Mouse (Mus musculus) CD4-positive, CD25-positive, alpha-beta regulatory T cell (primary cell): Measurements from ENCODE around the gene Rbm6. TPM values are rescaled to one million over a fixed set of nuclear protein-coding genes. Genes with fewer than 3 reads are reported as not detected.

ENCODE experiments used
- polyA plus RNA-seq: library from polyadenylated mRNA; unstranded; fragments of 100-300 nt; shearing (Covaris generic); gene quantifications from one replicate; pipeline ENCODE4 v1.2.1, GENCODE M21; 2017

Gene Rbm6
- 106 TPM for polyA plus RNA-seq

GRCm38 (mm10) chr9:107873137-107873536 is at the start of gene Rbm6:
Rbm6 (minus strand) TSS chr9:107873237.

GRCm38 (mm10) chr9:107906252-107906966 is 33.4 kb upstream of the Rbm6 start, which contains the start of gene Mst1r:
Mst1r (plus strand) TSS chr9:107906873.

GRCm38 (mm10) chr9:107887804-107888266 is 14.8 kb upstream of the Rbm6 start, which contains the start of gene Mon1a:
Mon1a (plus strand) TSS chr9:107888151.

GRCm38 (mm10) chr9:107770374-107771290 is 102.4 kb downstream of the Rbm6 start, which contains the start of gene Rbm5:
Rbm5 (minus strand) TSS chr9:107770996.

Other genes with a start within 250 kb of the Rbm6 start
- 844 TPM for gene Gnai2, start 237.9 kb downstream of the Rbm6 start, polyA plus RNA-seq
- not detected for gene Slc38a3, start 203.7 kb downstream of the Rbm6 start, polyA plus RNA-seq
- gene Gnat1, start 193.5 kb downstream of the Rbm6 start, polyA plus RNA-seq: 0.67 TPM
- not detected for gene Sema3f, start 162.8 kb downstream of the Rbm6 start, polyA plus RNA-seq
- 311 TPM for gene Rbm5, start 102.2 kb downstream of the Rbm6 start, polyA plus RNA-seq
- 24.3 TPM for gene Mon1a, start 14.9 kb upstream of the Rbm6 start, polyA plus RNA-seq
- gene Mst1r, start 33.6 kb upstream of the Rbm6 start, polyA plus RNA-seq: not detected
- gene Actl11, start 55.2 kb upstream of the Rbm6 start, polyA plus RNA-seq: not detected
- 0.13 TPM for gene Camkv, start 62.4 kb upstream of the Rbm6 start, polyA plus RNA-seq
- gene Traip, start 76.9 kb upstream of the Rbm6 start, polyA plus RNA-seq: 4.1 TPM
- 260 TPM for gene Uba7, start 102.3 kb upstream of the Rbm6 start, polyA plus RNA-seq
- gene Gm20661, start 109.8 kb upstream of the Rbm6 start, polyA plus RNA-seq: 0.25 TPM
- 1.9 TPM for gene Inka1, start 112.6 kb upstream of the Rbm6 start, polyA plus RNA-seq
- gene Cdhr4, start 119.3 kb upstream of the Rbm6 start, polyA plus RNA-seq: 0.41 TPM
- not detected for gene Gm20662, start 123.1 kb upstream of the Rbm6 start, polyA plus RNA-seq
- 143 TPM for gene Ip6k1, start 129.3 kb upstream of the Rbm6 start, polyA plus RNA-seq
- gene Gmppb, start 176.0 kb upstream of the Rbm6 start, polyA plus RNA-seq: 35.5 TPM
- 4.6 TPM for gene Amigo3, start 179.9 kb upstream of the Rbm6 start, polyA plus RNA-seq
- 1.5 TPM for gene Mst1, start 207.2 kb upstream of the Rbm6 start, polyA plus RNA-seq
- gene Rnf123, start 210.1 kb upstream of the Rbm6 start, polyA plus RNA-seq: 146 TPM
- 118 TPM for gene Apeh, start 221.4 kb upstream of the Rbm6 start, polyA plus RNA-seq